Mouse (Mus musculus): Measurements from ENCODE around the gene Tex28. TPM values are rescaled to one million over a fixed set of nuclear protein-coding genes. Genes with fewer than 3 reads are reported as not detected.

Gene Tex28
- polyA plus RNA-seq, 1 experiment, result not detected

DNA sequence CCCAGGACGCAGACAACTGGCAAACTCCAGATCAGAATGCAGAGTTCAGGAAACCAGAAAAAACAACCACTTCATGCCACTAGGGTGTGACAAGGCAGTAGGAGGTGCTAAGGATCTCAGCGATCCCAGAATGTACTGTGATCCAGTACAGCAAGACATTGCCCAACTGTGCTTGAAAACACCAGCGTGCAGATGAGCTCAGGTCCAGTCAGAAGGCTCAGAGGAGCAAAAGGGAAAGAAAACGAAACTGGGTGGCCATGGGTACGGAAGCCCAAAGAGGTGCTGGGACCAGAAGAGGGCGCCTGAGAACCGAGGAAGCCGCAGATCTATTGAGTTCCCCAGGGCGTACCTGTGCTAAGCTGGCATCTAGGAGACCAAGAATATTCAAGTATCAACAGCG, 52.1 kb downstream of the Tex28 start:
- Histone ChIP-seq H3K27ac (ENCODE audit: insufficient read depth, low read length) (no peak overlapping the region), H3K9me3 (replicated peaks; ENCODE audit: control insufficient read depth, insufficient read depth, low read length, poor library complexity, severe bottlenecking) (no peaks in the 10 kb centered on the region), H3K4me3 (ENCODE audit: low read depth, low read length) (peak overlapping the region; percentile 40), H3K4me1 (ENCODE audit: control insufficient read depth, insufficient read depth, low read length) (no peaks in the 10 kb centered on the region), H3K36me3 (ENCODE audit: control insufficient read depth, insufficient read depth, low read length, poor library complexity, severe bottlenecking) (no peaks in the 10 kb centered on the region), H3K27me3 (ENCODE audit: control insufficient read depth, insufficient read depth, low read length, poor library complexity, severe bottlenecking) (no peaks in the 10 kb centered on the region), H3K9ac (ENCODE audit: low read depth, poor library complexity, severe bottlenecking) (no peak overlapping the region; the same call in 1 of the 2 replicates)
- TF ChIP-seq POLR2A (IDR thresholded peaks at IDR 0.05; ENCODE audit: insufficient read depth, low read length) (no peak), CTCF (IDR thresholded peaks at IDR 0.05; ENCODE audit: low read depth, low read length) (peak; percentile 53)

DNA sequence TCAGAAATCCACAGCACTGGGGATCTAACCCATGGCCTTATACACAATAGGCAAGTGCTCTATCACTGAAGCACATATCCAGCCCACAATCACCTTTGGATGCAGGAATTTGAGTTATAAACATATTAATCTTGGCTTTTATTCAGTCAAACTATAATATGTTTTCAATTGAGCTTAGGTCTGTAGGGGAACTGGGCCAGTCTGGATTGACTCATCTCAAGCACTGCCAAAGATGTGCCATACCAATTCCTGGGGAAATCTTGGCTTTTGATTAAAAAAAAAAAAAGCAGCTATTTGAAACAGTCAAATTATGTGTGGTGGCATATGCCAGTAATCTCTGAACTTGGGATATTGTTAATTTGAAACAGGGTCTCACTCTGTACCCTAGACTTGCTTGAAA, 53.6 kb downstream of the Tex28 start:
- Histone ChIP-seq H3K4me3 (ENCODE audit: low read depth, low read length) (no peak overlapping the region), H3K9me3 (replicated peaks; ENCODE audit: control insufficient read depth, insufficient read depth, low read length, poor library complexity, severe bottlenecking) (no peaks in the 10 kb centered on the region), H3K9ac (ENCODE audit: low read depth, poor library complexity, severe bottlenecking) (no peak overlapping the region), H3K4me1 (ENCODE audit: control insufficient read depth, insufficient read depth, low read length) (no peaks in the 10 kb centered on the region), H3K27ac (ENCODE audit: insufficient read depth, low read length) (no peak overlapping the region), H3K27me3 (ENCODE audit: control insufficient read depth, insufficient read depth, low read length, poor library complexity, severe bottlenecking) (no peaks in the 10 kb centered on the region), H3K36me3 (ENCODE audit: control insufficient read depth, insufficient read depth, low read length, poor library complexity, severe bottlenecking) (no peaks in the 10 kb centered on the region)
- TF ChIP-seq POLR2A (IDR thresholded peaks at IDR 0.05; ENCODE audit: insufficient read depth, low read length), result no peak
- no peak for TF ChIP-seq EP300 (IDR thresholded peaks at IDR 0.05; ENCODE audit: insufficient read depth, low read depth, low read length)
- no peak for TF ChIP-seq CTCF (IDR thresholded peaks at IDR 0.05; ENCODE audit: low read depth, low read length)

- Histone ChIP-seq H3K4me3 (ENCODE audit: low read depth, low read length) (no peak overlapping the region), H3K27ac (ENCODE audit: insufficient read depth, low read length) (no peak overlapping the region), H3K9me3 (replicated peaks; ENCODE audit: control insufficient read depth, insufficient read depth, low read length, poor library complexity, severe bottlenecking) (no peaks in the 10 kb centered on the region), H3K27me3 (ENCODE audit: control insufficient read depth, insufficient read depth, low read length, poor library complexity, severe bottlenecking) (no peaks in the 10 kb centered on the region), H3K4me1 (ENCODE audit: control insufficient read depth, insufficient read depth, low read length) (no peaks in the 10 kb centered on the region), H3K9ac (ENCODE audit: low read depth, poor library complexity, severe bottlenecking) (no peak overlapping the region), H3K36me3 (ENCODE audit: control insufficient read depth, insufficient read depth, low read length, poor library complexity, severe bottlenecking) (no peaks in the 10 kb centered on the region)
- TF ChIP-seq CTCF (IDR thresholded peaks at IDR 0.05; ENCODE audit: low read depth, low read length) (no peak), EP300 (IDR thresholded peaks at IDR 0.05; ENCODE audit: insufficient read depth, low read depth, low read length) (no peak), POLR2A (IDR thresholded peaks at IDR 0.05; ENCODE audit: insufficient read depth, low read length) (no peak)
Measured at GRCm38 (mm10) chrX:74108747-74109146, 58.9 kb downstream of the Tex28 start.

DNA sequence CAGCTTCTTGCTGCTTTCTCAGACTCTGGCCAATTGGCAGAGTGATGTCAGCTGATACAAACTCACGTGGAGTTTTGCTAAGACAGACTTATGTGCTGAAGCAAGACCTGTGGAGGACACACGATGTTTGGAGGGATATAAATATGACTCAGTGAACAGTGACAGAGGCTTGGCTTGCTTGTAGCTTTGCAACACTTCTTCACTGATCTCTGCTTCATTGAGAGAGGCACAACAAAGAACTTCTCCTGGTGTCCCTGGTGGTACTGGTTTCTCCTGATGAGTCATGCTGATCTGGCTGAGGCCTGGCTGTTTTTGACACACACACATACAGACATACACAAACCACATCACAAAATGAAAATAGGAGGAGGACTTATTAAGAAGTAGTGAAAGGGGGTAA, 61.7 kb downstream of the Tex28 start:
- TF ChIP-seq CTCF (IDR thresholded peaks at IDR 0.05; ENCODE audit: low read depth, low read length) (no peak), POLR2A (IDR thresholded peaks at IDR 0.05; ENCODE audit: insufficient read depth, low read length) (no peak), EP300 (IDR thresholded peaks at IDR 0.05; ENCODE audit: insufficient read depth, low read depth, low read length) (no peak)
- Histone ChIP-seq H3K9me3 (replicated peaks; ENCODE audit: control insufficient read depth, insufficient read depth, low read length, poor library complexity, severe bottlenecking) (no peaks in the 10 kb centered on the region), H3K4me3 (ENCODE audit: low read depth, low read length) (no peak overlapping the region), H3K36me3 (ENCODE audit: control insufficient read depth, insufficient read depth, low read length, poor library complexity, severe bottlenecking) (no peaks in the 10 kb centered on the region), H3K4me1 (ENCODE audit: control insufficient read depth, insufficient read depth, low read length) (no peaks in the 10 kb centered on the region), H3K9ac (ENCODE audit: low read depth, poor library complexity, severe bottlenecking) (no peak overlapping the region), H3K27me3 (ENCODE audit: control insufficient read depth, insufficient read depth, low read length, poor library complexity, severe bottlenecking) (no peaks in the 10 kb centered on the region), H3K27ac (ENCODE audit: insufficient read depth, low read length) (no peak overlapping the region)

DNA sequence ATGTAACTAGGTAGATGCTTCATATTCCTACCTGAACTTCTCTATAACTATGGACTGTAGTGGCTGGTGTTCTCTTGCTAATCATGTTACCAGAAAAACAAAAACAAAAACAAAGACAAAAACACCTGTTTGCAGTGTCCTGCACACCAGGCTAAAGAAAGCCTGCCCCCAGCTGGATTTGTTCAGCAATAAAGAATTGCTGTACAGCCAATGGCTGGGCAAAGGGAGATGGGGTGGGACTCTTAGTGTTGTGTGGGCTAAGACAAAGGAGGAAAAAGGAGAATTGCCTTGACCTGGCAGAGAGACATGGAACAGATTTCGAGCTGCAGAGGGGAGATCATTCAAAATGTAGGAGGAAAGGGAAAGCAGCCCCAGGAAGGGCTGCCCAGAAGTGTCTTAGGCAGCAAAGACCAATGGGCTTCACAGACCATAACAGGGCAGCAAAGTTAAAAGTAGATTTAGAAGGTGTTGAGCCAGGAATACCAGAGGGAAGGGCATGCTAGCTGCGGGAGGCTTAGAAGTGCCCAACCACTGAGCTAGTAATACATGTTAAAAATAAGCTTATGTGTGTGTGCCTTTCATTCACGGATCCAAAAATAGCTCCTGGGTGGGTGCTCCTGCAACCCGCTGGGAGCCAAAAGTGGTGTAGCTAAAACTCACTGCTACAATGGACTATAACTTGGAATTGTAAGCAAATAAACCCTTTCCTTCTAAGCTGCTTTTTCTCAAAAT, 64.0 kb downstream of the Tex28 start:
- no peaks in the 10 kb centered on the region for H3K27me3 ChIP-seq (ENCODE audit: control insufficient read depth, insufficient read depth, low read length, poor library complexity, severe bottlenecking)

More for the DNA sequence above, 64.0 kb downstream of the Tex28 start:
- TF ChIP-seq POLR2A (IDR thresholded peaks at IDR 0.05; ENCODE audit: insufficient read depth, low read length) (no peak), CTCF (IDR thresholded peaks at IDR 0.05; ENCODE audit: low read depth, low read length) (no peak), EP300 (IDR thresholded peaks at IDR 0.05; ENCODE audit: insufficient read depth, low read depth, low read length) (no peak)
- Histone ChIP-seq H3K9ac (ENCODE audit: low read depth, poor library complexity, severe bottlenecking) (no peak overlapping the region), H3K4me1 (ENCODE audit: control insufficient read depth, insufficient read depth, low read length) (no peaks in the 10 kb centered on the region), H3K27ac (ENCODE audit: insufficient read depth, low read length) (no peak overlapping the region), H3K9me3 (replicated peaks; ENCODE audit: control insufficient read depth, insufficient read depth, low read length, poor library complexity, severe bottlenecking) (no peaks in the 10 kb centered on the region), H3K4me3 (ENCODE audit: low read depth, low read length) (no peak overlapping the region), H3K36me3 (ENCODE audit: control insufficient read depth, insufficient read depth, low read length, poor library complexity, severe bottlenecking) (no peaks in the 10 kb centered on the region)

Other genes starting within 250 kb of the Tex28 start
- 3.5 and 4.7 TPM in 2 replicates for gene Arhgap4, start 246.0 kb downstream of the Tex28 start, polyA plus RNA-seq (2011; ENCODE audit: insufficient read depth, insufficient read length, low read depth, missing spikeins)
- gene Naa10, start 245.9 kb downstream of the Tex28 start, polyA plus RNA-seq (2011; ENCODE audit: insufficient read depth, insufficient read length, low read depth, missing spikeins), result 77.1 and 87.9 TPM in 2 replicates
- 79.7 and 84.6 TPM in 2 replicates for gene Renbp, start 237.0 kb downstream of the Tex28 start, polyA plus RNA-seq (2011; ENCODE audit: insufficient read depth, insufficient read length, low read depth, missing spikeins)
- gene Hcfc1, start 201.5 kb downstream of the Tex28 start, polyA plus RNA-seq (2011; ENCODE audit: insufficient read depth, insufficient read length, low read depth, missing spikeins), result 91.4 and 96.4 TPM in 2 replicates
- gene Irak1, start 143.9 kb downstream of the Tex28 start, polyA plus RNA-seq (2011; ENCODE audit: insufficient read depth, insufficient read length, low read depth, missing spikeins), result 35.1 and 35.4 TPM in 2 replicates
- gene Opn1mw, start 40.4 kb downstream of the Tex28 start, polyA plus RNA-seq (2011; ENCODE audit: insufficient read depth, insufficient read length, low read depth, missing spikeins), result not detected in 2 replicates
- gene Mecp2, start 32.5 kb downstream of the Tex28 start, polyA plus RNA-seq (2011; ENCODE audit: insufficient read depth, insufficient read length, low read depth, missing spikeins), result 21.5 and 22.7 TPM in 2 replicates
- gene Tktl1, start 9.4 kb upstream of the Tex28 start, polyA plus RNA-seq (2011; ENCODE audit: insufficient read depth, insufficient read length, low read depth, missing spikeins), result not detected in 2 replicates
- 288 and 325 TPM in 2 replicates for gene Flna, start 82.0 kb upstream of the Tex28 start, polyA plus RNA-seq (2011; ENCODE audit: insufficient read depth, insufficient read length, low read depth, missing spikeins)
- 154 and 169 TPM in 2 replicates for gene Emd, start 86.8 kb upstream of the Tex28 start, polyA plus RNA-seq (2011; ENCODE audit: insufficient read depth, insufficient read length, low read depth, missing spikeins)
- gene Rpl10, start 103.0 kb upstream of the Tex28 start, polyA plus RNA-seq (2011; ENCODE audit: insufficient read depth, insufficient read length, low read depth, missing spikeins), result 239 and 288 TPM in 2 replicates
- 27.6 and 30.5 TPM in 2 replicates for gene Taz, start 114.1 kb upstream of the Tex28 start, polyA plus RNA-seq (2011; ENCODE audit: insufficient read depth, insufficient read length, low read depth, missing spikeins)
- gene Dnase1l1, start 114.5 kb upstream of the Tex28 start, polyA plus RNA-seq (2011; ENCODE audit: insufficient read depth, insufficient read length, low read depth, missing spikeins), result 3.9 and 5.9 TPM in 2 replicates
- gene Atp6ap1, start 129.3 kb upstream of the Tex28 start, polyA plus RNA-seq (2011; ENCODE audit: insufficient read depth, insufficient read length, low read depth, missing spikeins), result 74.7 and 75.7 TPM in 2 replicates
- gene Gdi1, start 137.2 kb upstream of the Tex28 start, polyA plus RNA-seq (2011; ENCODE audit: insufficient read depth, insufficient read length, low read depth, missing spikeins), result 157 and 164 TPM in 2 replicates
- gene Fam50a, start 145.2 kb upstream of the Tex28 start, polyA plus RNA-seq (2011; ENCODE audit: insufficient read depth, insufficient read length, low read depth, missing spikeins), result 58.9 and 63.7 TPM in 2 replicates
- 9.1 and 10.5 TPM in 2 replicates for gene Plxna3, start 161.2 kb upstream of the Tex28 start, polyA plus RNA-seq (2011; ENCODE audit: insufficient read depth, insufficient read length, low read depth, missing spikeins)
- gene Lage3, start 185.8 kb upstream of the Tex28 start, polyA plus RNA-seq (2011; ENCODE audit: insufficient read depth, insufficient read length, low read depth, missing spikeins), result 54.0 and 54.4 TPM in 2 replicates
- gene Ubl4a, start 205.4 kb upstream of the Tex28 start, polyA plus RNA-seq (2011; ENCODE audit: insufficient read depth, insufficient read length, low read depth, missing spikeins), result 45.2 and 57.1 TPM in 2 replicates
- 2.6 and 3.0 TPM in 2 replicates for gene Slc10a3, start 205.5 kb upstream of the Tex28 start, polyA plus RNA-seq (2011; ENCODE audit: insufficient read depth, insufficient read length, low read depth, missing spikeins)
- gene Fam3a, start 225.4 kb upstream of the Tex28 start, polyA plus RNA-seq (2011; ENCODE audit: insufficient read depth, insufficient read length, low read depth, missing spikeins), result 10.8 and 14.2 TPM in 2 replicates
- gene Ikbkg, start 225.5 kb upstream of the Tex28 start, polyA plus RNA-seq (2011; ENCODE audit: insufficient read depth, insufficient read length, low read depth, missing spikeins), result 16.4 and 20.5 TPM in 2 replicates